Mouse (Mus musculus): ENCODE data around the gene Neurl3. TPM values are rescaled to one million over a fixed set of nuclear protein-coding genes. Genes with fewer than 3 reads are reported as not detected.

The Neurl3 gene
- polyA plus RNA-seq, 1 experiment from 2014 or later = 24.2 TPM

DNA sequence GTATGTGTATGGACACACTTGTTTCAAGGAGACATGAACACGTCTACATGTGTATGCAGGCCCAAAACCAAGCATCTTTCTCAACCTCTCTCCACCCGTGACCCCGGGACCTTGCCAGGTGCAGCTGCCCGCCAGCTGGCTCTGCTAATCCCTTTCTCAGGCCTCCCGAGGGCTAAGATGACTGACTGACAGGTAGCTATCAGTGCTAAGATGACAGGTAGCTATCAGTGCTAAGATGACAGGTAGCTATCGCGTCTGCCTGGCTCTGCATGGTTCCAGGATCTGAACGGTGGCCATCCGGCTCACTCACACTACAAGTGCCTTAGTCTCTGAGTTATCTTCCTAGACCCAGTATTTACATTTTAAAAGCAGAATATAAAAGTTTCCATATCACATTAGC is 46.0 kb downstream of the Neurl3 start:
- no peaks in the 10 kb centered on the region for H3K27me3 ChIP-seq (replicated peaks)
- no peak overlapping the region for H3K27ac ChIP-seq
- 80% methylated on average over 9 of the region's 9 CpGs for WGBS
- no peak overlapping the region for H3K4me3 ChIP-seq (replicated peaks)
- no peaks in the 10 kb centered on the region for H3K9me3 ChIP-seq
- H3K9ac ChIP-seq = no peak overlapping the region
- H3K4me1 ChIP-seq (replicated peaks) = no peaks in the 10 kb centered on the region
- H3K36me3 ChIP-seq = peaks cover 6% of the 10 kb centered on the region
- H3K4me2 ChIP-seq (replicated peaks) = no peak overlapping the region
- ATAC-seq = no peak

DNA sequence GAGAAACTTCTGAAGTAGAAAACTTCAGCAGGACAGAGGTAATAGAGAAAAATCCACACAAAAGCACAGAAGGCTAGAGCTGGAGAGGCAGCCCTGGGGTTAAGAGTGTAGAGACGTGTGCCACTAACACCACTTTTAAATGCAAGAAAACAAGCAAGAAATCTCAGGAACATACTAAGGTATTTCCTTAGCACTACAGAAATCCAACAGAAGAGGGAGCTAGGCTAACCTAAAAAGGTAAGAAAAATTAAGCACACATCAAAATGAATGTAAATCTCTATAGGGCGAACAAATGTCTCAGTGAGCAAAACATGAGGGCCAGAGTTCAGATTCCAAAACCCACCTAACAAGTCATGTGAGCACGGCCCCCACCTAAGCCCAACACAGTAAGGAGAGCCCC is 49.8 kb downstream of the Neurl3 start:
- WGBS = 78% methylated on average over 3 of the region's 3 CpGs
- H3K4me1 ChIP-seq (replicated peaks) = no peaks in the 10 kb centered on the region
- no peak for ATAC-seq
- no peaks in the 10 kb centered on the region for H3K9me3 ChIP-seq
- H3K27ac ChIP-seq = no peak overlapping the region
- H3K9ac ChIP-seq = no peak overlapping the region
- H3K27me3 ChIP-seq (replicated peaks) = no peaks in the 10 kb centered on the region
- no peak overlapping the region for H3K4me3 ChIP-seq (replicated peaks)
- H3K36me3 ChIP-seq = peaks cover 10% of the 10 kb centered on the region
- no peak overlapping the region for H3K4me2 ChIP-seq (replicated peaks)

Other genes starting within 250 kb of the Neurl3 start
- 10.6 TPM in 2 replicates for gene Hs6st1, start 206.3 kb downstream of the Neurl3 start, polyA plus RNA-seq (2015; fragmentation: Nextera tagmentation; extraction: Ambion mirVana)
- 50.3 and 57.5 TPM in 2 replicates for gene Uggt1, start 30.0 kb downstream of the Neurl3 start, polyA plus RNA-seq (2015; fragmentation: Nextera tagmentation; extraction: Ambion mirVana)
- gene Arid5a, start 33.1 kb upstream of the Neurl3 start, polyA plus RNA-seq (2015; fragmentation: Nextera tagmentation; extraction: Ambion mirVana) = 3.2 and 5.3 TPM in 2 replicates
- 32.2 and 36.5 TPM in 2 replicates for gene Kansl3, start 94.5 kb upstream of the Neurl3 start, polyA plus RNA-seq (2015; fragmentation: Nextera tagmentation; extraction: Ambion mirVana)
- gene Fer1l5, start 97.6 kb upstream of the Neurl3 start, polyA plus RNA-seq (2015; fragmentation: Nextera tagmentation; extraction: Ambion mirVana) = 0.43 and 0.80 TPM in 2 replicates
- gene Lman2l, start 170.6 kb upstream of the Neurl3 start, polyA plus RNA-seq (2015; fragmentation: Nextera tagmentation; extraction: Ambion mirVana) = 32.7 and 33.3 TPM in 2 replicates
- gene Cnnm4, start 196.9 kb upstream of the Neurl3 start, polyA plus RNA-seq (2015; fragmentation: Nextera tagmentation; extraction: Ambion mirVana) = 35.7 and 36.9 TPM in 2 replicates
- gene Cnnm3, start 237.2 kb upstream of the Neurl3 start, polyA plus RNA-seq (2015; fragmentation: Nextera tagmentation; extraction: Ambion mirVana) = 2.9 and 3.4 TPM in 2 replicates

Measured in intestine, embryonic 15.5 days (tissue).